Mouse (Mus musculus) embryonic facial prominence, embryonic 13.5 days (tissue): ENCODE data around the gene Cradd. TPM values are rescaled to one million over a fixed set of nuclear protein-coding genes. Genes with fewer than 3 reads are reported as not detected.

Experiments used
- ATAC-seq: fragments of 200-750 bp; cut with Nextera tagmentation; 2 replicates; pipeline ENCODE4 v1.8.0; 2017; ENCODE audit warnings: low read depth; ENCODE audit not compliant: insufficient number of reproducible peaks, insufficient read depth, low FRiP score, low TSS enrichment
- H3K27ac ChIP-seq: fragments of 300-500 bp; sonication (generic); 2 replicates; pipeline ENCODE4 v1.5.1; 2015; ENCODE audit warnings: moderate library complexity, mild to moderate bottlenecking, inconsistent platforms
- H3K27me3 ChIP-seq: fragments of 300-500 bp; sonication (generic); 2 replicates; pipeline ENCODE4 v1.6.1; 2015; ENCODE audit warnings: mild to moderate bottlenecking, inconsistent platforms
- H3K36me3 ChIP-seq: fragments of 300-500 bp; sonication (generic); 2 replicates; pipeline ENCODE4 v1.6.1; 2015; ENCODE audit warnings: mild to moderate bottlenecking, inconsistent platforms
- H3K4me1 ChIP-seq: fragments of 300-500 bp; sonication (generic); 2 replicates; pipeline ENCODE4 v1.6.1; 2015; ENCODE audit warnings: inconsistent platforms
- H3K4me2 ChIP-seq: fragments of 300-500 bp; sonication (generic); 2 replicates; pipeline ENCODE4 v1.6.1; 2015; ENCODE audit warnings: moderate library complexity, mild to moderate bottlenecking, inconsistent platforms
- H3K4me3 ChIP-seq: fragments of 300-500 bp; sonication (generic); 2 replicates; pipeline ENCODE4 v1.5.1; 2015; ENCODE audit warnings: mild to moderate bottlenecking, inconsistent platforms
- H3K9ac ChIP-seq: fragments of 300-500 bp; sonication (generic); 2 replicates; pipeline ENCODE4 v1.6.1; 2015; ENCODE audit warnings: mild to moderate bottlenecking, inconsistent platforms
- H3K9me3 ChIP-seq: fragments of 300-500 bp; sonication (generic); 2 replicates; pipeline ENCODE4 v1.6.1; 2016; ENCODE audit warnings: inconsistent platforms
- WGBS: fragments of 180-500 bp; shearing (Covaris S2); methylation state at CpG from one replicate; pipeline ENCODE4 v1.1.7; 2015; ENCODE audit warnings: mixed read lengths; 5-methylcytosine and 5-hydroxymethylcytosine counted together
- polyA plus RNA-seq: library from polyadenylated mRNA; unstranded; fragments of >200 nt; fragmentation: Nextera tagmentation; extraction: Ambion mirVana; gene quantifications from 2 replicates; pipeline ENCODE4 v1.2.1, GENCODE M21; 2015

Cradd gene
- polyA plus RNA-seq, 1 experiment from 2014 or later, result 10.4 TPM

DNA sequence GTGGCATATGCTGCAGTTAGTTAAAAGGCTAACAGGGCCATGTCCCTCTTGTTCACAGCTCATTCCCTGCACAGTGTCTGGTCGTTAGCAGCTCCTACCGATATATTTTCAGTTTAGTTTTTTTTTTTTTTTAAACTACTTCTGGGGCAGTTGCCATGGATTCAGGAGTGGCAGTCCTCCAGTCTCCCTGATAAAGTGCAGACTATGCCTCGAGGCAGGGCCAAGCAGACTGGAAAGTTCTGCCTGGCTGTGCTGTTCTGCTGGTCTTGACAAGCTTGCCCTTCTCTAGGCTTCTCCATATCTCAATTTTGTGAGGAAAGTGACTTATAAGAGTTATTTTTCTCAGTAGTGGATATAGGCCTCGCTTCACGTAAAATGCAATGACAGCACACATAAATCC lies 139.7 kb downstream of the Cradd start:
- Histone ChIP-seq H3K9me3 (peaks cover 7% of the 10 kb centered on the region), H3K4me2 (no peak overlapping the region), H3K27me3 (no peaks in the 10 kb centered on the region), H3K4me1 (peaks cover 21% of the 10 kb centered on the region), H3K4me3 (no peak overlapping the region), H3K36me3 (0 out of 2 replicates have a peak, but pooled peaks cover 4% of the 10 kb centered on the region), H3K27ac (no peak overlapping the region), H3K9ac (no peak overlapping the region)
- no peak for ATAC-seq
- 75% methylated on average over 5 of the region's 5 CpGs for WGBS

DNA sequence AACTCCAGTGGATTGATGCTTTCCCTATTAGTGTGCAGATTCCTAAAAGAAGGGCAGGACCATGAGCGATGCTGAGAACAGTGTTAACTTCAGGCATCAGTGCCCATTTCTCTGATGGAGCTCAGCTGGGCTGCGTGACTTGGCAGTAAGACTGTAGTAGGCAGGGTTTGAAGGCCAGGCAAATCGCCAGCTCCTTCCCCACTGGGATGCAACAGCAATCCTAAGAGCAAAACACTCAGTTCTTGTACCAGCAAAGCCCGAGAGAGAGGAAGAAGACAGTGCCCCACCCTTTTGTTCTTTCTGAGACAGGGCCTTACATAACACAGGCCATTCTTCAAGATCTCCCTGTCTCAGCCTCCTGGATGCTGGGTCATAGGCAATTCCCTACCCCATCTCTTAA lies 140.9 kb downstream of the Cradd start:
- no peak for ATAC-seq
- Histone ChIP-seq H3K4me1 (peaks cover 21% of the 10 kb centered on the region), H3K9me3 (peaks cover 7% of the 10 kb centered on the region), H3K4me3 (no peak overlapping the region), H3K4me2 (no peak overlapping the region), H3K27me3 (no peaks in the 10 kb centered on the region), H3K36me3 (no peaks in the 10 kb centered on the region), H3K27ac (0 out of 2 replicates have a peak overlapping the region, but pooled peaks have one; percentile 4), H3K9ac (no peak overlapping the region)
- WGBS, result 44% methylated on average over 4 of the region's 4 CpGs

GRCm38 (mm10) chr10:95182405-95182804 lies 141.5 kb downstream of the Cradd start:
- H3K36me3 ChIP-seq, result no peaks in the 10 kb centered on the region
- H3K9ac ChIP-seq, result no peak overlapping the region
- WGBS, result 64% methylated on average over 4 of the region's 4 CpGs
- no peak overlapping the region for H3K4me2 ChIP-seq
- no peaks in the 10 kb centered on the region for H3K27me3 ChIP-seq
- H3K27ac ChIP-seq, result no peak overlapping the region
- H3K4me3 ChIP-seq, result no peak overlapping the region
- ATAC-seq, result no peak
- H3K4me1 ChIP-seq, result peaks cover 21% of the 10 kb centered on the region
- H3K9me3 ChIP-seq, result peaks cover 7% of the 10 kb centered on the region

- Histone ChIP-seq H3K4me3 (no peak overlapping the region), H3K27me3 (peaks cover 4% of the 10 kb centered on the region; the same call in 1 of the 2 replicates), H3K9ac (no peak overlapping the region), H3K36me3 (no peaks in the 10 kb centered on the region), H3K4me1 (peaks cover 23% of the 10 kb centered on the region), H3K9me3 (peaks cover 4% of the 10 kb centered on the region), H3K4me2 (peak overlapping the region; percentile 41), H3K27ac (no peak overlapping the region)
- no peak for ATAC-seq
- WGBS, result 38% methylated on average over 10 of the region's 10 CpGs
These were observed 142.4 kb downstream of the Cradd start for GRCm38 (mm10) chr10:95181553-95181952.

- Histone ChIP-seq H3K4me1 (peaks cover 26% of the 10 kb centered on the region), H3K27me3 (peaks cover 4% of the 10 kb centered on the region; the same call in 1 of the 2 replicates), H3K9me3 (peaks cover 3% of the 10 kb centered on the region; the same call in 1 of the 2 replicates), H3K4me2 (no peak overlapping the region), H3K4me3 (no peak overlapping the region), H3K9ac (no peak overlapping the region), H3K36me3 (no peaks in the 10 kb centered on the region), H3K27ac (no peak overlapping the region)
- WGBS, result 73% methylated on average over 3 of the region's 3 CpGs
- ATAC-seq, result no peak
These were observed 143.0 kb downstream of the Cradd start for GRCm38 (mm10) chr10:95180900-95181299.

GRCm38 (mm10) chr10:95180177-95180576 lies 143.8 kb downstream of the Cradd start:
- peaks cover 31% of the 10 kb centered on the region for H3K4me1 ChIP-seq
- no peak overlapping the region for H3K4me3 ChIP-seq
- no peak for ATAC-seq
- H3K9me3 ChIP-seq, result no peaks in the 10 kb centered on the region
- no peak overlapping the region for H3K4me2 ChIP-seq
- no peak overlapping the region for H3K9ac ChIP-seq
- no peaks in the 10 kb centered on the region for H3K36me3 ChIP-seq
- peaks cover 4% of the 10 kb centered on the region; the same call in 1 of the 2 replicates for H3K27me3 ChIP-seq
- 85% methylated on average over 8 of the region's 8 CpGs for WGBS
- no peak overlapping the region for H3K27ac ChIP-seq

DNA sequence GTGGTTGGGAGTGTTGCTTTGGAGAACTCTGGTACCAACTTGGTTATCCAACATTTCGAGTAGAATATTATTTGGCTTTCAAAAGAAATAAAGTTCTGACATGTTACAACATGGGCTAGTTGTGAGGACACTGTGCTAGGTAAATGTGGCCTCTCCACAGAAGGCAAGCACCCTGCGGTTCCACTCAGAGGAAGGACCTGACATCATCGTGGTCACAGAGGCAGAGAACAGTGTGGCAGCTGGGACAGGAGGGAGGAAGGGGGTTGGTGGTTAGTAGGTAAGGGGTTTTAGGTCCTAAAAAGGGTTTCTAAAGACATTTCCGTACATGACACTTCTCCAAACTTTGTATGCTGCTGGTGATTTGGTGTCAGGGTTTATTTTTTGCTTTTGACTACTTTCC lies 145.1 kb downstream of the Cradd start:
- H3K27ac ChIP-seq, result no peak overlapping the region
- peaks cover 14% of the 10 kb centered on the region for H3K27me3 ChIP-seq
- H3K4me3 ChIP-seq, result no peak overlapping the region
- no peaks in the 10 kb centered on the region for H3K36me3 ChIP-seq
- H3K9ac ChIP-seq, result no peak overlapping the region
- no peak overlapping the region for H3K4me2 ChIP-seq
- H3K4me1 ChIP-seq, result peaks cover 26% of the 10 kb centered on the region
- H3K9me3 ChIP-seq, result no peaks in the 10 kb centered on the region
- no peak for ATAC-seq
- 81% methylated on average over 4 of the region's 4 CpGs for WGBS

DNA sequence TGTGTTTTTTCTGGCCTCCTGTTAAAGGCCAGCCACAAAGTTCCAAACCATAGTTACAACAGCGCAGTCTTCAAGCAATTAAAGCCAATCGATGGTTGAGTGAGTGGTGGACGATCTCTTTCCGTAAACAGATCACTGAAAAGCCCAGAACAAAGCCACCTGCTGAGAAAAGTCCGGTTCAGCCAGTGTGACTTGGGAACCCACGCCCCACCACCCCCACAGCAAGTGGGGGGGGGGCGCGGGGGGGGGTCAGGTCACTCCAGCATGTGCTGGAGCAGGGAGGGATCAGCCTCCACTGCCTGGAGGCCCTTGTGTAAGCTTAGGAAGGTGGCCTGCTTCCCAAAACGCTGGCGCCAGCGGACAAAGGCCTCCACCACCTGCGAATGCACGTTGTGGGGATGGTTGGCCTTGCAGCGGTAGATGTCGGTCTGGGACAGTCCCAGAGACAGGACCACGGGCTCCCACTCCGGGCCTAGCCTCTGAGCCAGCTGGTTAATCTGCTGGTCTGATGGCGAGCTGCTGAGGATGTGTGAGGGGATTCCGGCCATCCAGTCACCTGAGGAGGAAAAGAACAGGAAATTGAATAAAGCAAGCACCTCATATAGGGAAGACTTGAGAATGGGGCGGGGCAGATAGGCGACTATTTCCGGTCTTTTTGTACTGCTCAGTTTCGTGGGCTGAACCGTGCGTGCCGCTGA lies 148.4 kb downstream of the Cradd start:
- 49% methylated on average over 25 of the region's 26 CpGs for WGBS
- H3K36me3 ChIP-seq, result no peaks in the 10 kb centered on the region
- ATAC-seq, result no peak
- peaks cover 14% of the 10 kb centered on the region for H3K27me3 ChIP-seq
- H3K9ac ChIP-seq, result no peak overlapping the region
- peaks cover 33% of the 10 kb centered on the region for H3K4me1 ChIP-seq
- H3K4me3 ChIP-seq, result no peak overlapping the region
- no peak overlapping the region for H3K4me2 ChIP-seq
- no peaks in the 10 kb centered on the region for H3K9me3 ChIP-seq
- no peak overlapping the region for H3K27ac ChIP-seq

GRCm38 (mm10) chr10:95174260-95174659 lies 149.7 kb downstream of the Cradd start:
- H3K4me1 ChIP-seq, result peaks cover 33% of the 10 kb centered on the region
- H3K36me3 ChIP-seq, result no peaks in the 10 kb centered on the region
- no peak overlapping the region for H3K9ac ChIP-seq
- 78% methylated on average over 6 of the region's 6 CpGs for WGBS
- no peaks in the 10 kb centered on the region for H3K9me3 ChIP-seq
- ATAC-seq, result no peak
- H3K4me3 ChIP-seq, result no peak overlapping the region
- peaks cover 14% of the 10 kb centered on the region for H3K27me3 ChIP-seq
- H3K4me2 ChIP-seq, result no peak overlapping the region
- no peak overlapping the region for H3K27ac ChIP-seq

- H3K9ac ChIP-seq, result no peak overlapping the region
- H3K4me2 ChIP-seq, result no peak overlapping the region
- H3K9me3 ChIP-seq, result no peaks in the 10 kb centered on the region
- H3K27ac ChIP-seq, result no peak overlapping the region
- peaks cover 10% of the 10 kb centered on the region; the same call in 1 of the 2 replicates for H3K27me3 ChIP-seq
- no peaks in the 10 kb centered on the region for H3K36me3 ChIP-seq
- H3K4me3 ChIP-seq, result no peak overlapping the region
- 76% methylated on average over 9 of the region's 9 CpGs for WGBS
- no peak for ATAC-seq
- H3K4me1 ChIP-seq, result peaks cover 28% of the 10 kb centered on the region
These were observed 153.1 kb downstream of the Cradd start for GRCm38 (mm10) chr10:95170721-95171354.

GRCm38 (mm10) chr10:95164949-95165348 lies 159.0 kb downstream of the Cradd start:
- Histone ChIP-seq H3K27me3 (no peaks in the 10 kb centered on the region), H3K4me1 (peaks cover 12% of the 10 kb centered on the region), H3K36me3 (no peaks in the 10 kb centered on the region), H3K27ac (no peak overlapping the region), H3K4me3 (no peak overlapping the region), H3K9ac (no peak overlapping the region), H3K9me3 (no peaks in the 10 kb centered on the region), H3K4me2 (no peak overlapping the region)
- WGBS, result 90% methylated on average over 2 of the region's 2 CpGs
- ATAC-seq, result no peak
